Mouse (Mus musculus) C2C12 (cell line): ENCODE measurements at regions not wholly inside any gene's neighbourhood (a gene's known extent, or its start where the extent isn't known, plus 50 kb on each side); places are given as distances from the start of the nearest gene placed in this dataset.

Experiments used
- CEBPB ChIP-seq: IDR thresholded peaks from one replicate; pipeline ENCODE4 v1.6.1; 2011; ENCODE audit warnings: low read depth, mild to moderate bottlenecking, control low read depth, moderate library complexity
- CTCF ChIP-seq: IDR thresholded peaks from one replicate; pipeline ENCODE4 v1.5.1; 2011; ENCODE audit not compliant: control insufficient read depth, insufficient read depth, insufficient read length
- FOSL1 ChIP-seq: IDR thresholded peaks from one replicate; pipeline ENCODE4 v1.8.0; 2011; ENCODE audit warnings: mild to moderate bottlenecking, low read length; ENCODE audit not compliant: poor library complexity, insufficient read depth, severe bottlenecking
- MAX ChIP-seq: IDR thresholded peaks from one replicate; pipeline ENCODE4 v1.6.1; 2011; ENCODE audit warnings: mild to moderate bottlenecking, control low read depth
- MYOD1 ChIP-seq: IDR thresholded peaks from one replicate; pipeline ENCODE4 v1.6.1; 2011; ENCODE audit warnings: low read depth; ENCODE audit not compliant: control insufficient read depth, insufficient read length
- MYOG ChIP-seq: IDR thresholded peaks from one replicate; pipeline ENCODE4 v1.6.1; 2011; ENCODE audit not compliant: control insufficient read depth, insufficient read length; ENCODE audit errors: extremely low read depth
- USF1 ChIP-seq: IDR thresholded peaks from one replicate; pipeline ENCODE4 v1.6.1; 2011; ENCODE audit warnings: low read depth, mild to moderate bottlenecking, control low read depth, moderate library complexity

DNA sequence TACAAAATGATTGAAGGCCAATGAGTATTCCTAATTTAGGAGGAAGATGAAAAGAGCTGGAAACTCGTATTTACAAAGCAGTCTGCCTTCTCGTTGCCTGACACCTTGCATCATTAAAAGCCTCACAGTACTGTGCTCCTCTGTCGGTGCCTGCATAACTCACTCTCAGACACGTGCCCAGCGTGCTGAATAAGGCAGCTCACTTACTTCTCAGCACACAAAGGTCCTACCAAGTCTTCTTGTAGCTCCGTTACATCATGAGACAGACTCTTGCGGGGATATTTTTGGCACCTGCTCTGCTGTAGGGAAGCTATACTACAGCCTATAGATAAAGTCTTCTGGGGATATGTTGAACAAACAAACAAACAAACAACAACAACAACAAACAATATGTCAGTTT, 400.0 kb upstream of the Atp11b start:
- no peak for TF ChIP-seq MAX
- no peak for TF ChIP-seq CTCF
- no peak for TF ChIP-seq USF1
- no peak for TF ChIP-seq MYOG
- TF ChIP-seq CEBPB, result no peak
- TF ChIP-seq FOSL1, result no peak
- no peak for TF ChIP-seq MYOD1
